Comparison of ENCODE assay signal across 13 mouse cellular contexts in genomic region chr12:86181879-86182278, GRCm38 (mm10). TPM values are rescaled to one million over a fixed set of nuclear protein-coding genes. Genes with fewer than 3 reads are reported as not detected.
DNase-seq lines count a peak whose midpoint lies in the region; ATAC-seq and TF ChIP-seq lines count a peak whose summit lies in the region.
"Had no signal": no experiment of that assay in that cellular context is flagged by ENCODE, and none has a peak within 500 bp of the region (broad histone marks: within the 10 kb centered on the region; RNA-seq: fewer than 3 reads in every experiment).

No protein-coding gene starts in this region.

- WGBS in hindbrain, embryonic 11.5 days = 47% methylated on average over 2 of the region's 2 CpGs
- WGBS in midbrain, embryonic 15.5 days = 46% methylated on average over 2 of the region's 2 CpGs
- 49% methylated on average over 2 of the region's 2 CpGs for WGBS in lung, adult 2 months

- H3K9me3 ChIP-seq in E14TG2a.4 (ENCODE audit: low read length) = no peaks in the 10 kb centered on the region
- no peaks in the 10 kb centered on the region for H3K9me3 ChIP-seq in hindbrain, embryonic 11.5 days (ENCODE audit: control insufficient read depth, low read length)
- no peaks in the 10 kb centered on the region for H3K9me3 ChIP-seq in midbrain, embryonic 15.5 days

- 0 out of 2 replicates have a peak, but pooled peaks have one; percentile 39 for ATAC-seq in common myeloid progenitor, adult 5-6 weeks (replicated peaks; ENCODE audit: low read depth, poor library complexity, severe bottlenecking)
- ATAC-seq in hindbrain, embryonic 11.5 days (ENCODE audit: low FRiP score) = peak; percentile 63
- ATAC-seq in midbrain, embryonic 15.5 days (replicated peaks) = peak; percentile 56

- intact Hi-C loops in heart, postnatal 10 days (cut with DNase I) = no loop called here

- peak overlapping the region; percentile 43 for H3K4me3 ChIP-seq in E14TG2a.4 (replicated peaks; ENCODE audit: low read length)
- no peak overlapping the region for H3K4me3 ChIP-seq in hindbrain, embryonic 11.5 days (ENCODE audit: low read depth, low read length)
- H3K4me3 ChIP-seq in midbrain, embryonic 15.5 days = no peak overlapping the region
- H3K4me3 ChIP-seq in lung, adult 2 months (replicated peaks; ENCODE audit: extremely low read depth, low read depth, low read length) = no peak overlapping the region

- H3K36me3 ChIP-seq in E14TG2a.4 (ENCODE audit: insufficient read depth, low read length) = no peaks in the 10 kb centered on the region
- no peaks in the 10 kb centered on the region for H3K36me3 ChIP-seq in hindbrain, embryonic 11.5 days (ENCODE audit: control insufficient read depth, insufficient read depth, low read length)
- no peaks in the 10 kb centered on the region for H3K36me3 ChIP-seq in midbrain, embryonic 15.5 days (replicated peaks)

- peaks cover 28% of the 10 kb centered on the region for H3K4me1 ChIP-seq in E14TG2a.4 (replicated peaks; ENCODE audit: low read depth, low read length)
- peaks cover 2% of the 10 kb centered on the region; the same call in 1 of the 2 replicates for H3K4me1 ChIP-seq in hindbrain, embryonic 11.5 days (replicated peaks; ENCODE audit: control insufficient read depth, insufficient read depth, low read length)
- peaks cover 24% of the 10 kb centered on the region for H3K4me1 ChIP-seq in midbrain, embryonic 15.5 days
- H3K4me1 ChIP-seq in lung, adult 2 months (ENCODE audit: control insufficient read depth, insufficient read depth, low read length) = no peaks in the 10 kb centered on the region

- no peak overlapping the region for H3K4me2 ChIP-seq in hindbrain, embryonic 11.5 days (replicated peaks; ENCODE audit: low read depth, low read length)
- H3K4me2 ChIP-seq in midbrain, embryonic 15.5 days = no peak overlapping the region

- no peak overlapping the region for H3K9ac ChIP-seq in hindbrain, embryonic 11.5 days (ENCODE audit: low read depth, low read length)
- no peak overlapping the region for H3K9ac ChIP-seq in midbrain, embryonic 15.5 days

- H3K27me3 ChIP-seq in E14TG2a.4 (ENCODE audit: insufficient read depth, low read length) = peaks cover 9% of the 10 kb centered on the region
- no peaks in the 10 kb centered on the region for H3K27me3 ChIP-seq in hindbrain, embryonic 11.5 days (ENCODE audit: control insufficient read depth, insufficient read depth, low read length)
- no peaks in the 10 kb centered on the region for H3K27me3 ChIP-seq in midbrain, embryonic 15.5 days (replicated peaks)

- H3K27ac ChIP-seq in hindbrain, embryonic 11.5 days (ENCODE audit: low read depth, low read length) = peak overlapping the region; percentile 75
- H3K27ac ChIP-seq in midbrain, embryonic 15.5 days = 0 out of 2 replicates have a peak overlapping the region, but pooled peaks have one; percentile 6

- no peak for TF ChIP-seq CTCF in E14TG2a.4 (conservative IDR thresholded peaks at IDR 0.05; ENCODE audit: low read length)
- no peak for TF ChIP-seq CTCF in lung, adult 2 months (IDR thresholded peaks at IDR 0.05; ENCODE audit: insufficient read depth, low read length)

- no peak for DNase-seq in hindbrain, embryonic 11.5 days (ENCODE audit: low spot score)
- no peak for DNase-seq in kidney, adult 18-20 months
- DNase-seq in heart, postnatal 4 days = no peak
- no peak for DNase-seq in lung, adult 2 months
- no peak for DNase-seq in heart, postnatal 10 days
- DNase-seq: adrenal gland, postnatal 25 days; cerebellum, adult 8-10 months; gastrocnemius, postnatal 10 days; kidney, postnatal 10 days; right cerebral cortex, postnatal 25 days had no signal

- TF ChIP-seq POLR2A in lung, adult 2 months (IDR thresholded peaks at IDR 0.05; ENCODE audit: borderline replicate concordance, extremely low read depth, low read depth, low read length) = no peak

RNA-seq across cellular contexts. Expression of gene Gpatch2l, which starts 59.8 kb away (rescaled TPM):
- 36.5 and 37.2 TPM in 2 replicates for total RNA-seq in common myeloid progenitor, adult 5-6 weeks (2017)
- polyA plus RNA-seq in hindbrain, embryonic 11.5 days (2014; fragmentation: Nextera tagmentation; extraction: Ambion mirVana) = 17.4 and 18.8 TPM in 2 replicates
- 31.2 and 32.4 TPM in 2 replicates for polyA plus RNA-seq in midbrain, embryonic 15.5 days (2015; fragmentation: Nextera tagmentation; extraction: Ambion mirVana)
- total RNA-seq in heart, postnatal 4 days (2021) = 10 to 100 TPM; 17.9 to 18.3 TPM
- 10.2 and 13.0 TPM in 2 replicates for polyA plus RNA-seq in lung, adult 2 months (2012; rRNA removed)
- total RNA-seq in heart, postnatal 10 days (2021) = 10 to 100 TPM; 18.7 to 18.9 TPM
